Mouse (Mus musculus) forebrain, embryonic 10.5 days (tissue): Measurements from ENCODE around the gene Clstn1. TPM values are rescaled to one million over a fixed set of nuclear protein-coding genes. Genes with fewer than 3 reads are reported as not detected.
A peak's percentile ranks its signal among the peaks of the same experiment; 100 is the strongest.

ENCODE experiments used
- DNase-seq: peaks from one replicate; pipeline ENCODE4 v3.0.0-alpha.2; 2017; ENCODE audit warnings: low spot score; ENCODE audit errors: extremely low spot score
- H3K27ac ChIP-seq: fragments of 300-500 bp; sonication (generic); 2 replicates; pipeline ENCODE4 v1.5.1; 2016; ENCODE audit warnings: mild to moderate bottlenecking
- H3K27me3 ChIP-seq: fragments of 300-500 bp; sonication (generic); 2 replicates; pipeline ENCODE4 v1.6.1; 2016; ENCODE audit warnings: mild to moderate bottlenecking; ENCODE audit not compliant: poor library complexity, severe bottlenecking
- H3K36me3 ChIP-seq: fragments of 300-500 bp; sonication (generic); replicated peaks from 2 replicates; pipeline ENCODE4 v1.6.1; 2016; ENCODE audit warnings: mild to moderate bottlenecking, moderate library complexity
- H3K4me1 ChIP-seq: fragments of 300-500 bp; sonication (generic); 2 replicates; pipeline ENCODE4 v1.6.1; 2016
- H3K4me3 ChIP-seq: fragments of 300-500 bp; sonication (generic); 2 replicates; pipeline ENCODE4 v1.5.1; 2016; ENCODE audit warnings: mild to moderate bottlenecking, moderate library complexity
- H3K9me3 ChIP-seq: fragments of 300-500 bp; sonication (generic); 2 replicates; pipeline ENCODE4 v1.6.1; 2016; ENCODE audit warnings: mild to moderate bottlenecking, moderate library complexity
- WGBS: fragments of 180-500 bp; shearing (Covaris S2); methylation state at CpG from one replicate; pipeline ENCODE4 v1.1.7; 2016; 5-methylcytosine and 5-hydroxymethylcytosine counted together
- polyA plus RNA-seq: library from polyadenylated mRNA; unstranded; fragments of >200 nt; fragmentation: Nextera tagmentation; extraction: Ambion mirVana; gene quantifications from 2 replicates; pipeline ENCODE4 v1.2.1, GENCODE M21; 2016

Clstn1 gene
- polyA plus RNA-seq, 1 experiment from 2014 or later = 17.8 TPM

DNA sequence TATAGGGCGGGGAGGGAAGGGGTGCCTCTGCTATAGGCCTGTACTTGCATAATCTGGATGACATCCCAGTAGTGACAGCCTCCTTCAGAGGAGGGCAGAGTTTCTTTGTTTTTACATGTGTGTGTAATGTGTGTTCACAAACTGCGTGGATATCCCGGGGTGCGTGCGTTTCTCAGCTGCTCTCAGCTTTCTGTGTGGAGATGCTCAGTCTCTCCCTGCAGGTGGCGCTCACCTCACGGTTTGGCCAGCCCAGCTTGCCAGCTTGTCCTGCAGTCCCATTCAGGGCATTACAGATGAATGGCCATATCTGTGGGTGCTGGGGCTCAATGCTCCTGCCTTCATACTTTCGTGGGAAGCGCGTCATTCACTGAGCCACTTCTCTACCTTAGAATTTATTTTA, 42.1 kb downstream of the Clstn1 start:
- Histone ChIP-seq H3K27me3 (no peaks in the 10 kb centered on the region), H3K27ac (0 out of 2 replicates have a peak overlapping the region, but pooled peaks have one; percentile 85), H3K4me1 (peaks cover 41% of the 10 kb centered on the region), H3K4me3 (no peak overlapping the region), H3K9me3 (no peaks in the 10 kb centered on the region), H3K36me3 (peaks cover 55% of the 10 kb centered on the region)
- DNase-seq = no peak
- 79% methylated on average over 10 of the region's 10 CpGs for WGBS

DNA sequence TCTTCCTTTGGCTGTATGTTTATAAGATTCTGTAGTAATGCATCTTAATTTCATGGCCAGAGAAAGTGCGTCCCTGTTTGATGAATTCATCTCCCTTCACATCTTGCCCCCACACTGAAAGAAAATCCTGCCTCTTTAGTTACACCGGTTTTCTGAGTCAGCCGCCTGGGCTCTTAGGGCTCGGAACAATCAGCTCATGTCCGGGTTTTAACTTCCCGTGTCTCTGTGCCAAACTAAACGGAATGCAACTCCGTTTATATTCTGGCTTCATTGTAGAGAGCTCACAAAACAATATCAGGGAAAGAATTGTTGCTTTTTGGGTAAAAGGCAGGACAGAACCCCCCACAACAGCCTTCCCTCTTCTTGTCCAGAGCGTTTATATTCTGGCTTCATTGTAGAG, 42.5 kb downstream of the Clstn1 start:
- Histone ChIP-seq H3K9me3 (no peaks in the 10 kb centered on the region), H3K36me3 (peaks cover 59% of the 10 kb centered on the region), H3K27ac (no peak overlapping the region), H3K4me1 (peaks cover 41% of the 10 kb centered on the region), H3K27me3 (no peaks in the 10 kb centered on the region), H3K4me3 (no peak overlapping the region)
- DNase-seq = no peak
- 92% methylated on average over 9 of the region's 9 CpGs for WGBS

DNA sequence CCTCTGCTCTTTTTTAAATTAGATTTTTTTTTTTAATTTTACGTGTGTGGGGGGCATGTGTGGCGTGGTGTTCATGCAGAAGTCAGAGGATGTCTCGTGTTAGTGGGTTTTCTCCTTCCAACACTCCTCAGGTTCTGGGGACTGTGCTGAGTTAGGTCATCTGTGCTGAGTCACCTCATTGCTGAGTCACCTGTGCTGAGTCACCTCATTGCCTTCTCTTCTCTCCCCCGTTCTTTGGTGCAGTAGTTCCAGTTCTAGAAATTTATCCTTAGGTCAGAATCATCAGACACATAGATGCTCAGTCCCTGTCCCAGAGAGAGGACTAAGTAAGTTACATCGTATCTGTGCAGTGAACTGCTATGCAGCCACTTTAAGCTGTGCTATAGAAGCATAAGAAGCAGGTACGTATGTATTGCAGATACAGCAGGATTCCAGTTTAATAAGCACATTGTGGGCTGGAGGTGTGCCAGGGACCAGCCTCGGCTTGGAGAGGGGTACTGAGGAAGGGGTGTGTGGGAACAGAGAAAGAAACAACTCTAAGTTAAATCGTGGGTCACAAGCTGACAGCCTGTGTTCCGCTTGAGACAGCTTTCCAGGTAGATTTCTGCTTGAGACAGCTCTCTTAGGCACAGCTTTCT, 46.5 kb downstream of the Clstn1 start:
- Histone ChIP-seq H3K4me3 (no peak overlapping the region), H3K27ac (no peak overlapping the region), H3K4me1 (peaks cover 11% of the 10 kb centered on the region), H3K27me3 (no peaks in the 10 kb centered on the region), H3K9me3 (no peaks in the 10 kb centered on the region), H3K36me3 (peaks cover 88% of the 10 kb centered on the region)
- WGBS = 90% methylated on average over 9 of the region's 9 CpGs
- no peak for DNase-seq

DNA sequence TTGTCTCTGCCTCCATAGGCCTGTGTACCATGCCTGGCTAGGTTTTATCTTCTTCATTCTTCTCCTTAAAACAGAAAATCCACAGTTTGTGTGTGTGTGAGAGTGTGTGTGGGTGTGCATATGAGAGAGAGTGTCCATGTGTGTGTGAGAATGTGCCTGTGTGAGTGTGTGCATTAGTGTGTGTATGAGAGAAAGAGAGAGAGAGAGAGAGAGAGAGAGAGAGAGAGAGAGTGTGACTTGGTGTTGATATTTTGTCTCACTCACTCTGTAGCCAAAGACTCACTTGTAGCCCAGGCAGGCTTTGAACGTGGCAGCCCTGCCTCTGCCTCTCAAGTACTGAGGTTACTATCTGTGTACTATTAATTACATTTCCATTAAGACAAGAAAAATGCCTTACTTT, 47.9 kb downstream of the Clstn1 start:
- Histone ChIP-seq H3K9me3 (no peaks in the 10 kb centered on the region), H3K4me1 (0 out of 2 replicates have a peak, but pooled peaks cover 3% of the 10 kb centered on the region), H3K27me3 (no peaks in the 10 kb centered on the region), H3K36me3 (peaks cover 96% of the 10 kb centered on the region), H3K4me3 (no peak overlapping the region), H3K27ac (no peak overlapping the region)
- WGBS = 90% methylated on average over 1 of the region's 1 CpGs
- DNase-seq = no peak

DNA sequence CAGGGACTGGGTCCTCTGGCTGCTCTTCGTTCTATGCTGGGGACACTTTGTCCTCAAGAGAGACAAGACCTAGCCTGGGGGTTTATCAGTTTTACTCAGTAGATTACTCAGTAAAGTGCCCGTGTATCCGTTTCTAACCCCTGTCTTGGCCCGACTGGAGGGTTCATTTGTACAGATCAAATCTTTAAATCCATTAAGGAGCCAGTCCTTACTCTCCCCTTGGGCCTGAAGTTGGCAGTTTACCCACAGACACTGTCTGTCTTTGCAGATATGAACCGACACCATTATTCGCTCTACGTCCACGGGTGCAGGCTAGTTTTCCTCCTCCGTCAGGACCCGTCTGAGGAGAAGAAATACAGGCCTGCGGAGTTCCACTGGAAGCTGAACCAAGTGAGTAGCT, 48.7 kb downstream of the Clstn1 start:
- no peaks in the 10 kb centered on the region for H3K4me1 ChIP-seq
- no peaks in the 10 kb centered on the region for H3K9me3 ChIP-seq
- WGBS = 93% methylated on average over 11 of the region's 11 CpGs
- no peak overlapping the region for H3K27ac ChIP-seq
- H3K27me3 ChIP-seq = no peaks in the 10 kb centered on the region
- no peak overlapping the region for H3K4me3 ChIP-seq
- H3K36me3 ChIP-seq = peaks cover 98% of the 10 kb centered on the region
- no peak for DNase-seq

DNA sequence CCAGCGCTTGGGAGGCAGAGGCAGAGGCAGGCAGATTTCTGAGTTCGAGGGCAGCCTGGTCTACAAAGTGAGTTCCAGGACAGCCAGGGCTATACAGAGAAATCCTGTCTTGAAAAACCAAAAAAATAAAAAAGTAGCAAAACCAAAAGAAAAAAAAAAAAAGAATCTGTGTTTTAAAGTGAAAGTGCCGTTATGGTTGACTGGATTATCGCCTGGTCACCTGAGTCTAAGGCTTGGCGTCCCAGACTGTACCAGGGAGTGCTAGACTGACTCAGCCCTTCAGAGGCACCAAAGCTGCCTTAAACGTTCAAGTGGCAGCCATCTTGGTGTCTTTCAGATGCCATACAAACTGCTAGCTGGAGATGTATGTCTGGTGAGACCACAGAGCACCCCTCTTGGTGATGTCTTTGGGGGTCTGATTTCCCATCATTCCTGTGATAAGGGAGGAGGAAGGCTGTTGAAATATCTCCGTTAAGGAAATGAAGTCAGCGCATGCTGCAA, 49.7 kb downstream of the Clstn1 start:
- H3K4me3 ChIP-seq = no peak overlapping the region
- peaks cover 98% of the 10 kb centered on the region for H3K36me3 ChIP-seq
- no peak for DNase-seq
- no peaks in the 10 kb centered on the region for H3K9me3 ChIP-seq
- peaks cover 5% of the 10 kb centered on the region; the same call in 1 of the 2 replicates for H3K4me1 ChIP-seq
- H3K27me3 ChIP-seq = no peaks in the 10 kb centered on the region
- no peak overlapping the region for H3K27ac ChIP-seq
- 95% methylated on average over 8 of the region's 8 CpGs for WGBS

DNA sequence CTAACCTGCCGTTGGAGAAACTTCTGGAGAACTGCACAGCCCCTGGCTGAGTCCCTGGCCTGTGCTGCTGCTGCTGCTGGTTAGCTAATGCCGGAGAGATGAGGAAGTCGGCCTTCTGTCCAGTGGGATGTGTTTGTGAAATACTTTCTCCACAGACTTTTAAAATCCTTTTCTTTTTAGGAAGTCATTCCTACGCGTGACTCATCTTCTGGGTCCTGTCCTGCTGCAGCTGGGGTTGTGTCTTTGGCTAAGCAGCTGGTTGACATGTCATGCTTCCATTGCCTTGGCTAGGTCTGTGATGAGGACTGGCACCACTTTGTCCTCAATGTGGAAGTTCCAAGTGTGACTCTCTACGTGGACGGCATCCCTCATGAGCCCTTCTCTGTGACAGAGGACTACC, 51.7 kb downstream of the Clstn1 start:
- 92% methylated on average over 7 of the region's 7 CpGs for WGBS
- no peak for DNase-seq
- H3K4me1 ChIP-seq = peaks cover 12% of the 10 kb centered on the region; the same call in 1 of the 2 replicates
- no peak overlapping the region for H3K27ac ChIP-seq
- H3K9me3 ChIP-seq = no peaks in the 10 kb centered on the region
- H3K27me3 ChIP-seq = no peaks in the 10 kb centered on the region
- no peak overlapping the region for H3K4me3 ChIP-seq
- peaks cover 98% of the 10 kb centered on the region for H3K36me3 ChIP-seq

DNA sequence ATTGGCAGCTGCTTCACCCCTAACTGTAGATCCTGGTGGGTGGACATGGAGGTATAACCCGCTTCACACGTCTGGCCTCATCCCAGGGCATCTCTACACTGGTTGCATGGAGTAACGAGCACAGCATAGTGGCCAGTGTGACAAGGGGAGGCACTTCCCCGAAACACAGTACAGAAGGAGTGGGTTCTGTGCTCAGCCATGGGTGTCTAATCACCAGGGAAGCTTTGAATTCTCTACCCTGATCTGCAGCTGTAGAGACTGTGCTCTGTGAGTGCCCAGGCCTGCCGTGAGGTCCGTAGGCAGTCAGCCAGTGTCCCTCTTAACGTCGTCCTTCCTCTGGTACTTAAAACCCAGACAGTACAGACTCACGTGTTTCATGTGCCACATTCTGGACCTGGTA, 54.6 kb downstream of the Clstn1 start:
- Histone ChIP-seq H3K36me3 (peaks cover 98% of the 10 kb centered on the region), H3K9me3 (no peaks in the 10 kb centered on the region), H3K27me3 (no peaks in the 10 kb centered on the region), H3K4me1 (peaks cover 12% of the 10 kb centered on the region; the same call in 1 of the 2 replicates), H3K27ac (0 out of 2 replicates have a peak overlapping the region, but pooled peaks have one; percentile 44), H3K4me3 (no peak overlapping the region)
- DNase-seq = no peak
- WGBS = 79% methylated on average over 9 of the region's 9 CpGs

DNA sequence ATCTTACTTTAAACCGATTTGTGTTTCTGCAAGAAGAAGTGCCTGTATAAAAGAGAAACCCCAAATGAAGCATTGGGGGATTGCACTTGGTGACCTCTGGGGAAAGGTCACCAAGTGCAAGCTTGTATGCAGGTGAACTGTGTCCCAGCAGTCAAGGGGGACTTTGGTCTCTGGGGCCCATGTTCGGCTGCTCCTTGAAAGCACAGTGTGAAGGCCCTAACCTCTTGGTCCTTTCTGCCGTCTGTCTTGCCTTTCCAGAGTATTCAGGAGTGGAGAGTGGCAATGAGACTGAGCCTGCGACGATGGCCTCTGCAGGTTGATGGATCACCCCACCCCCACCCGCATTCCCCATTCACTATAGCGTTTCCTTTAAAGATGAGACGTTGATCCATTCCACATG, 55.1 kb downstream of the Clstn1 start:
- H3K9me3 ChIP-seq = no peaks in the 10 kb centered on the region
- H3K27ac ChIP-seq = no peak overlapping the region
- peaks cover 98% of the 10 kb centered on the region for H3K36me3 ChIP-seq
- 82% methylated on average over 8 of the region's 8 CpGs for WGBS
- H3K4me1 ChIP-seq = peaks cover 12% of the 10 kb centered on the region; the same call in 1 of the 2 replicates
- H3K27me3 ChIP-seq = no peaks in the 10 kb centered on the region
- H3K4me3 ChIP-seq = no peak overlapping the region
- DNase-seq = no peak

DNA sequence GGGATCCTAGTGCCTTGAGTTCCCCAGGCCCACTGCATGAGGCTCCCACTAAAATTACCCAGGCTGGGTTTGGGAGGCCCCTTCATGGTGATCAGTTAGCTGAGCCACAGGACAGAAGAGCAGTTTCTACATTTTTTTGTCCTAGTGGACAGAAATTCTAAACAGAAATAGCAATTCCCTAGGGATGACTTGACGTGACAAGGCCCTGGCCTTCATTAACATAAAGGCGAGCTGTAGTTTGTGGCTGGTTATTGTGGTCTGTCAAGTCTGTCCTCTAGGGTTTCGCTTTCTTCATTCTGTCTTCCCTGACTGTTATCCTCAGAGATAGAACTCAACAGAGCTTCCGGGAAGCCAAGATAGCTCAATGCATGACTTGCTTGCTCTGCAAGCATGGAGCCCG, 55.7 kb downstream of the Clstn1 start:
- H3K27me3 ChIP-seq = no peaks in the 10 kb centered on the region
- peaks cover 12% of the 10 kb centered on the region; the same call in 1 of the 2 replicates for H3K4me1 ChIP-seq
- no peak overlapping the region for H3K4me3 ChIP-seq
- peaks cover 98% of the 10 kb centered on the region for H3K36me3 ChIP-seq
- no peaks in the 10 kb centered on the region for H3K9me3 ChIP-seq
- 91% methylated on average over 5 of the region's 5 CpGs for WGBS
- no peak for DNase-seq
- H3K27ac ChIP-seq = no peak overlapping the region

DNA sequence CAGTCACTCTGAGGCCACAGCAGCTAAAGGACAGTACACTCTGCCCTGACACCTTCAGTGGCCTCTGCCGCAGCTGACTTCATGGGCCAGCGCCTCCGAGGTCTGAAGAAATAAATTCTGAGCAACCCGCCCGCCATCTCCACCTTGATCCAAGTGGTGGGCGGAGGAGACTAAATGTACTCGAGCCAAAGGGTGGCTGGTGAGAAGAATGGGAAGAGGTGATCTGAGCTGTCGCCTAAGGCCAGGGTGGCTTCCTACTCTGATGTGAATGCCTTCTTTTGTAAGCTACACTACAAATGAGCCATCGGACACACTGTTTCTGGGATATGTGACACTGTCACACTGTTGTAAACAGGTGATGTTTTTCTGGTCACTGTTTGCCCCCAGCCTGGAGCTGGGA, 59.5 kb downstream of the Clstn1 start:
- Histone ChIP-seq H3K4me1 (peaks cover 9% of the 10 kb centered on the region; the same call in 1 of the 2 replicates), H3K4me3 (no peak overlapping the region), H3K9me3 (no peaks in the 10 kb centered on the region), H3K36me3 (peaks cover 100% of the 10 kb centered on the region), H3K27ac (no peak overlapping the region), H3K27me3 (no peaks in the 10 kb centered on the region)
- WGBS = 95% methylated on average over 9 of the region's 9 CpGs
- no peak for DNase-seq

DNA sequence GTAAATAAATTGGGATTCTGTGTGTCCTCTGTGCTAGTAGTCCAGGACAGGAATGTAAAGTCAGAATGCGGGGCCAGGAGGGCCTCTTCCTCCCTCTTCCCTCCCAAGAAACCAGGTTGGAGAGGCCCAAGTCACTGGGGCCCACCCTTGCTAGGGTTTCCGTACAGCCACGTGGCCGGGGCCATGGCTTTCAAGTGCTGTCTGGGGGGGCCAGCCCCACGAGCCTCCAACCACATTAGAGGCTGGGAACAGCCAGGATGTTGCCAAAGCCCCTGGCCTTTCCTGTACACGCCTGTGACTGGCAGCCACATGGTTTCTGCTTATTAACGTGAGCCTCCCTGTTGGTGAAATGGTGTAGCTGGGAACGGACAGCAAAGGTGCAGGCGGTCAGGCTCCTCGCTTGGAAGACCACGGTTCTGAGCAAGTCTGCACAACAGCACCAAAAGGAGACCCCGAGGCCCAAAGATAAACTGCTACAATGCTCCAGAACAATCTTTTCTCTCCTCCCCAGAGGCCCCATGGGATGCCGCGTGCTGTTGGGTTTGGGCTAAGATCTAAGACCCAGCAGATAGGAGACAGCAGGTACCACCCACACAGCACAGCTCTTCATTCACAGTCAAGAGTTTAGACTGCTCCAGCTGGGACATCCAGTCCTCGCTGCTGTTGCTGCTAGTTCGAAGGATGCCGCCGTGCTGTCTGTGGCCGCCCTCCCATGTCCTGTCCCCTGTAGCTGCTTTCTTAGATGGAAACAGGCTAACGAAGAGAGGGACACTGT, 62.0 kb downstream of the Clstn1 start:
- WGBS = 90% methylated on average over 20 of the region's 20 CpGs
- DNase-seq = no peak
- H3K4me1 ChIP-seq = no peaks in the 10 kb centered on the region
- no peak overlapping the region for H3K4me3 ChIP-seq
- peaks cover 100% of the 10 kb centered on the region for H3K36me3 ChIP-seq
- H3K27me3 ChIP-seq = no peaks in the 10 kb centered on the region
- H3K9me3 ChIP-seq = no peaks in the 10 kb centered on the region
- no peak overlapping the region for H3K27ac ChIP-seq
